Mouse (Mus musculus) neural tube, postnatal 0 days (tissue): ENCODE data around the gene Pcna. TPM values are rescaled to one million over a fixed set of nuclear protein-coding genes. Genes with fewer than 3 reads are reported as not detected.

Experiments
- polyA plus RNA-seq: library from polyadenylated mRNA; unstranded; fragments of >200 nt; fragmentation: Nextera tagmentation; extraction: Ambion mirVana; gene quantifications from 2 replicates; pipeline ENCODE4 v1.2.1, GENCODE M21; 2015

The Pcna gene
- polyA plus RNA-seq = 90.9 and 92.6 TPM in 2 replicates

DNA sequence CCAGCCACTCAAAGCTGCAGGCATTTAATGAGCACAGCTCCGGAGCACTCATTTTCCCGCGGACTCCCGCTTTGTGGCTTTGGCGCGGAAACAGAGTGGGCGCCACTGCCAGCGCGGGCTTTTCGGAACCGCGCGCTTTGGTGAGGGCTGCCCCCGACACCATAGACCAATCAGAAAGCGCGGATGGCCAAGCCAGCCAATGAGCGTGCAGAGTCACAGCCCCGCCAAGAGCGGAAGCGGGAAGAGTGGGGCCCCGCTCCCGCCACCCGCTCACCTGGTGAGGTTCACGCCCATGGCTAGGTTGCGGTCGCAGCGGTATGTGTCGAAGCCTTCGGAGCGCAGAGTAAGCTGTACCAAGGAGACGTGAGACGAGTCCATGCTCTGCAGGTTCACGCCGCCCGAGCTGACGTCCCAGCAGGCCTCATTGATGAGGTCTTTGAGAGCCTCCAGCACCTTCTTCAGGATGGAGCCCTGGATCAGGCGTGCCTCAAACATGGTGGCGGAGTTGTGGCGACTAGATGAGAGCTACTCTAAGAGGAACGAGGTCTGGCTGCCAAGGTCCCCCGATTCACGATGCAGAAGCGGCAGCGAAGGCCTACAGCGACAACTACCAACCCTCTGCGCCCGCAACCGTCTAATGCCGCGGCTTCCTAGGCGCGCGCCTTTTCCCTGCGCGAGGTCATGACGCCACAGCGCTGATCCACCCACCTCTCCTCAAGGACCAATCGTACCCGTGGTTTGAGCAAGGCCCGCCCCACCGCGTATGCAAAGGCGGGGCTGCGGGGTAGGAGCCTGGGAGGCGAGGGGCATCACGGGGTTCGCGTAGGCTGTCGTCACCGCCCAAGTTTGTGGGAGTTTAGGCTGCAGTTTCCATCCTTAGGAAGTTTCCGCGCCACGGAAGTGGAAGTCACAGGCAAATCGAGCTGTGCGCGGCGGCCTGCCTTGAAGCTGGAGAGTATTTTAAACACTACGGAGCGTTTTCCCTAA, at the start of gene Pcna:
Pcna (minus strand) TSS at position 773 of the 987 bp plus-strand sequence.

DNA sequence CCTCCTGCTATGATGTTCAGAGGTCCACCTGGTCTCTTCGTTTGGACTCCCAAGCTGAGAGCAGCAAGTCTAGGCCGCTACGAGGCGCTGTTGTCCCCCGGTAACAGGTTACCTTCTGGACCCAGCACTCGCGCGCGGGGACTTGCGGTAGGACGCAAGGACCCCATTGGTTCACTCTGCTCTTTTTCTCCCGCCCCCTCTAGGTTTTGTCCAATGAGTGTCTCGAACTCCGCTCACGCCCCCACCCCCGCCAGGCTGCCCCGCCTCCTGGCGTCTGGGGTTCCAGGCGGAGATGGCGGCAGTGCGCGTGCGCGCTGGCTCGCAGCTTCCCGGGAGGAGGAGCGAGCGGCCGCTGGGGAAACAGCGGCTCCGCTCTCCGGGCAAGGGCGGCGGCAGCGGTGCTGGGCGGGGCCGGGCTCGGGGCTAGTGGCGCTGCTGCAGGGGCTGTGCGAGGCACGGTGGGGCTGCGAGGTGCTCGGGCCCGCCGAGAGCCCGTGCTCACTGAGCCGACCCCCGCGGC, 9.8 kb upstream of the Pcna start, which contains the start of gene Cds2:
Cds2 (plus strand) TSS at position 270 of the 520 bp plus-strand sequence.

DNA sequence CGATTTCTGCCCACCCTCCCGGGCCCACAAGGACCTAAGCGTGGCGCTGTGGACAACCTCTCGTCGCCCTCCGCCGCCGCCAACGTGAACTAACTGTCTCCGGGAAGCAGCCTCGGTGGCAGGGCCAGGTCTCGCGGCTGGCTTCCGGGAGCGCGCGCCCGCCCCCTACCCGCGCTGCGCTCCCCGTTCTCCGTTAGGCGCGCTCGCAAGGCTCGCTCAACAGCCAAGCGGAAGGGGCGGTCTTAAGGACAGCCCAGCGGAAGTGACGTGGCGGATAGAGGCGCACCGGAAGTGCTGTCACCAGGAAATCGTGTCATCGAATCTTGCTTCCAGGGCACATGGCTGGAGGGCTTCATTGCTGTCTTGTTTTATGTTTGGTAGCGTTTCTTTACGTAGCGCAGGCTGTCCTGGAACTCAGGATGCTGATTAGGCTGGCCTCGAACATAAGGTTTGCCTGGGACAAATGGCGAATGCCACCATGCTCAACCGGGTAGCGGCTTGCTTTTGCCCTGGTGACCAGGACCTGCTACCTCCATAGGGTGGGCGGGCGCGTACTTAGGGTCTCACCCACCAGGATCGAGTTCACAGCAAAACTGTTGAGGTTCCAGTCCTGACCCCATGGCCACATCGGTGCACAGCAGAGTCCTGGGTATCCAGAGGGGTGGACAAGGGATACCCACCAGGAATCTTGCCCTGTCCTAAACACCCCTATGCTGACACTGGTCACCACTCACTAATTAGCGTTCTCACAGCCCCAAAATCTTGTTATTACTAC, 5.4 kb downstream of the Pcna start, which contains the start of gene Tmem230:
Tmem230 (minus strand) TSS at position 269 of the 775 bp plus-strand sequence.

Other genes with a start within 250 kb of the Pcna start
- 15.9 and 17.8 TPM in 2 replicates for gene Rassf2, start 223.1 kb downstream of the Pcna start, polyA plus RNA-seq
- 36.5 and 49.7 TPM in 2 replicates for gene Slc23a2, start 108.2 kb downstream of the Pcna start, polyA plus RNA-seq
- gene Tmem230, start 5.5 kb downstream of the Pcna start, polyA plus RNA-seq = 38.1 and 40.0 TPM in 2 replicates
- gene Cds2, start 9.8 kb upstream of the Pcna start, polyA plus RNA-seq = 44.9 and 50.0 TPM in 2 replicates
- 3.5 and 4.4 TPM in 2 replicates for gene Prokr2, start 132.1 kb upstream of the Pcna start, polyA plus RNA-seq